Mouse (Mus musculus): Measurements from ENCODE around the gene Wdr73. TPM values are rescaled to one million over a fixed set of nuclear protein-coding genes. Genes with fewer than 3 reads are reported as not detected.

The Wdr73 gene
- total RNA-seq, 2 experiments from 2014 or later: 6.3 to 7.6 TPM

DNA sequence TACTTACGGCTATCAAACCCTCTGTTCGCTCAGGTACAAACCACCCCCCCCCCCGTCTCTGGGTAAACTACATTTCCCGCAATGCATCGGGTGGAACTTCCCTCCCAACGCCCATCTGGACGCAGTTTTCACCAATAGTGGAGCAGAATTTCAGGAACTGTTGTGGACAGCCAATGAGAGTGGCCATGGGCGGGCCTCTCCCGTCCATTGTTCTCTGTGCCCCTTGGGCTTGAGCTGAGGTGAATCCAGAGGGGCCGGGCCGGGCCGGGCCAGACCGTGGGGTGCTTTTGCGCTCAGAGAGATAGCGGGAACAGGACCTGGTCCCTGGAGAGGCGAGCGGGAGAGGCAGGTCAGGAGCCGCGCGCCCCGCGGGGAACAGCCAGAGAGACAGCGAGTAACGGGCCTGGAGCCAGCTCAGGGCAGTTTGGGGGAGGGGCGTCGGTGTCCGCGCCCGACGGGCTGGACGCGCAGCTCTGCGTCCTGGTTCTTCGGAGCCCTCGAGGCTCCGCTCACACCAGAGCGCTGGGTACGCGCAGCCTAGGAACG, 40.3 kb downstream of the Wdr73 start, which contains the start of gene Zscan2:
TSS of gene Zscan2 (plus strand) at position 192 of the 546 bp plus-strand sequence.
- intact Hi-C loops (cut with DNase I): loop anchor here (5.0 kb wide), 1 partner anchor 131 kb away; the partner anchor contains the start of gene Zfp592
- DNase-seq: peak; percentile 86 to 89

DNA sequence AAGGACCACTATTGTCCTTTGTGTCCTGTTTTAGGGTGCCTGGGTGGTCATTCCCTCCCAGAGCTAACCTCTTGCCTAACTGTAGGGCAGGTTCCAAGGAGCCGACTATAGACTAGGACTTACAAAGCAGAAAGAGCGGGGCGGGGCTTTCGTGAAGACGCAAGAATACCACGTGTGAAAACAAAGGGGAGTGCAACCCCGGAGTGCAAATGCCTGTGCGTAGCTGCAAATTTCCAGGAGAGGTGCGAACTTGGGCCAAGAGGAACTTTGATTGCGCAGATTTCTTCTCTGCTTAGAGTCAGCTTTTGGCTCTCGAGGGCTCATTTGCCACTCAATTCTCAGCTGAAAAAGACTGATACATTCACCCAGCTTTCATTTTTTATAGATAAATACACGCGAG, 40.8 kb downstream of the Wdr73 start:
- DNase-seq: peak; percentile 42 to 57
- intact Hi-C loops (cut with DNase I): loop anchor here (5.0 kb wide), 1 partner anchor 132 kb away; the partner anchor contains the start of gene Zfp592

DNA sequence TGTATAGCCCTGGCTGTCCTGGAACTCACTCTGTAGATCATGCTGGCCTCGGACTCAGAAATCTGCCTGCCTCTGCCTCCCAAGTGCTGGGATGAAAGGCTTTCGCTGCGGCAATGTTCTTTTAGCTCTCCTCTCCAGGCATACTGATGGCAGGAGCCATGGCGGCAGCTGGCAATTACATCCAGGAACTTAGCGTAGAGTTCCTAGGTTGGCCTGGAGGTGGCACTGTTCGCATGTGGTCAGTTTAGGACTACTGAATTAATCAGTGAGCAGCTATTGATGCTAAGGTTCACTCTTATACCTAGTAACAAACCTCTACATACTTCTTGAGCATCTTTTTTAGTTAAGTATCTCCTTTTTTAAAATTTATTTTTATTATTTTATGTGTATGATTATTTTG, 43.9 kb downstream of the Wdr73 start:
- intact Hi-C loops (cut with DNase I): loop anchor here (1.0 to 5.0 kb wide), 2 partner anchors 298 to 485 kb away; no protein-coding TSS in a partner anchor

DNA sequence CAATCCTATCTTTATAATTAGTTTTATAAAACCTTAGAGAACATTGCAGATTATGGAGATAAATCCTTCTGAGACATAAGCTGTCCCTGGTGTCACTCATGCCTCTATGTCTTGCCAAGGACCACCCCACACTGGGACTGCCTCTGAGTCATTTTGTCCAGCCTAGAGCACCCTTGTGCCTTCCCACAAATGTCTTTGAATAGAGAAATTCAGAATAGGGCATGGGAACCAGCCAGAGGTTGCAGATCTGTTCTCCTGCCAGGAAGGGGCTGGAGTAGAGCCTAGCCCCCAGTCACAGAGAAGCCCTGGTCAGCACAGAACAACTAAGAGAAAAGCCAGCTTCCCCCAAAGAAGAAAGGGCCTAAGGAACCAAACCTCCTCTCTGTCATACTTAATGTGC, 45.8 kb downstream of the Wdr73 start:
- intact Hi-C loops (cut with DNase I): loop anchor here (5.0 kb wide), 1 partner anchor 487 kb away; no protein-coding TSS in a partner anchor
- DNase-seq: no peak

More for the DNA sequence above, 43.9 kb downstream of the Wdr73 start:
- peak; percentile 79 to 86 for DNase-seq

DNA sequence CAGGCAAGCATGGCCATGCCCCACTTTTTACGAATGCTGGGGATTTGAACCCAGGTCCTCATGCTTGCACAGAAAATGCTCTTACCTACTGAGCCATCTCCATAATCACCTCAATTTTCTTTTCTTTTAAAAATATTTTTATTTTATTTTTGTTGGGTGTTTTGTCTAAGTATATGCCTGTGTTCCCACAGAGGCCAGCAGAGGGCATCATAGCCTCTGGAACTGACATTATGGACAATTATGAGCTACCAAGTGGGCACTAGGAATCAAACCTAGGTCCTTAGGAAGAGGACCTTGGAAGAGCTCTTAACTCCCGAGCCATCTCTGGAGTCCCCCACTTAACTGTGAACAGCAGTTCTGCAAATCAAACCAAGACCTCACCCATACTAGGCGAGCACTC, 47.9 kb downstream of the Wdr73 start:
- DNase-seq: no peak
- intact Hi-C loops (cut with DNase I): no loop called here

DNA sequence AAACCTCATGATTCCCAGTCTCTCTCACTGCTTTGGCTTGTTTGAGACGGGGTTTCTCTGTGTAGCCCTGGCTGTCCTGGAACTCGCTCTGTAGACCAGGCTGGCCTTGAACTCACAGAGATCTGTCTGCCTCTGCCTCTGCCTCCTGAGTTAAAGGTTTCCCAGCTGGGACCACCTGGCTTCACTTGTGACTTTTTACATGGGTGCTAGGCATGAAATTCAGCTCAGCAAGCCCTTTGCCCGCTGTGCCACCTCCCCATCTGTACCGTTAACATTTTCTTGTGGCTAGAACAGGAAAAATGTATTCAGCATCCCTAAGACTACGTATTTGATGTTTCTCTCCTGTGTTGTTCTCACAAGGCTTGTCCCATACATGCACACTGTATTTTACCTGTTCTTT, 50.5 kb downstream of the Wdr73 start:
- no peak for DNase-seq

DNA sequence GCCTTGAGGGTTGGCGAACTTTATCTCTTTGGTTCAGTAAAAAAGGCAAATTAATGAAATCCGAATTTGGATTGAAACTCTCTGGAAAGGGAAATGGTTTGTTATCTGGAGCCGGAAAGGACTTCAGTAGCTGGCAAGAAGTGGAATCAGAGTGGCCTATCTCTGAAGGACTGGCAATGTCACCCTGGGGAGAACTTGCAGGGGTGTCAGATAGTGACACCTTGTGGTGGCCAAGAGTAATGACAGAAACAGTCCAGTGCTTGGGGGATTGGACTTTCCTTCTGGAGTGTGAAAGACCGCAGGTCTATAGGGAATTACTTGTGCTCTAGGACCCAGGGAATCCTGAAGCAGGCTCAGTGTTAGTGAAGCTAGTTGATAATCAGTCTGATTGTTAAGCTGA, 51.4 kb downstream of the Wdr73 start:
- DNase-seq: peak; percentile 37 to 62
- intact Hi-C loops (cut with DNase I): loop anchor here (1.0 to 10.0 kb wide), 4 partner anchors 47 to 245 kb away; no protein-coding TSS in a partner anchor

More for the DNA sequence above, 50.5 kb downstream of the Wdr73 start:
- intact Hi-C loops (cut with DNase I): no loop called here

DNA sequence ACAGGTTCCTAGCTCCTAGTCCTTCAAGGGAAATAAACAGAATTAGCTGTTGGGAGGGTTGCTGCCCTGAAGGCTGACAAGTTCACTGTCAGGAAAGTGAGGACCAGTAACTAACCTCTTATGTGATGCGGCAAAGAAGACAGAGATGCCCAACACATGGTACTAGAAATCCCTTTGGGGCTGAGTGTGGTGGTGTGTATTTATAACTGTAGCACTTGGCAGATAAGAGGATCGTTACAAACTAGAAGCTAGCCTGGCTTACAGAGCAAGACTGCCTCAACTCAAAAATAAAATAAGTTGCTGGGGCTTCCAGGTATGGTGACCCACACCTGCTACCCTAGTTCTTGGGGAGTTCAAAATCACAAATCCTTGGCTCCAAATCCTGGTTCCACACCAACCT, 51.8 kb downstream of the Wdr73 start:
- intact Hi-C loops (cut with DNase I): loop anchor here (1.0 to 10.0 kb wide), 4 partner anchors 47 to 244 kb away; no protein-coding TSS in a partner anchor
- no peak for DNase-seq

DNA sequence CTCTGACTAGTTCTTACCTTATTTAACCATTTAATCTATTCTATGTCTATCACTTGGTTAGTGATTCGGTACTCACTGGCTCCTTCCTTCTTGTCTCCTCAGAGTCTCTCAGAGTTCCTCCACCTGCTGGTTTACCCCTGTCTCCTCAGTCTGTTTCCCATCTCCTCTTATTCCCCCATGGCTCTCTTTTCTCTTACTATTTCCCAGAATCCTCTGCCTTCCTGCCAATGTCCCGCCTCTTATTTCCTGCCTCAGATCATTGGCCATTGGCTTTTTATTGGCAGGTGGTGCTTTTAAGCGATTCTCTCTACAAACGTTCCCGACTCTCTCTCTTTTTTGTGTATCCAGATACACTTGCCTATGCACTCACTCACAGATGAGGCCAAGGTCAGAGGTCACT, 54.4 kb downstream of the Wdr73 start:
- intact Hi-C loops (cut with DNase I): loop anchor here (5.0 to 10.0 kb wide), 2 partner anchors 44 to 242 kb away; no protein-coding TSS in a partner anchor
- no peak for DNase-seq

DNA sequence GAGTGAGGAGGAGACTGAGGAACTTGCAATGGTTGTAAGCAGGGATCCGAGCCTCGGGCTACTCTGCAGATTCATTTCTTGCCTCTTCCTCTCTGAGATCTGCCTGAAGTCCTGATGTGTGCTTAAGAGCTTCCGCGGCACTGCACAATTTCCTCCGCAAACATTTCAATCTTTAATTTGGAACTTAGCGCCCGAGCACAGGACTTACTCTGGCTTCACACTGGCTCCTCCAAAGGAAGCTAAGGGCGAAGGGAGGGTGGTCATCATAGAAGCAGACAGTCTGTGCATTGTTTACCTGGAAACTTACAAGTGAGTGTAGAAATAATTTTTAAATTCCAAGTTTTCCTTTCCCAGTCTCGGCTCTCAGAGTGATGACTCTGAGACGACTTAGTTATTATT, 54.8 kb downstream of the Wdr73 start:
- intact Hi-C loops (cut with DNase I): loop anchor here (5.0 to 10.0 kb wide), 2 partner anchors 44 to 241 kb away; no protein-coding TSS in a partner anchor
- DNase-seq: no peak

DNA sequence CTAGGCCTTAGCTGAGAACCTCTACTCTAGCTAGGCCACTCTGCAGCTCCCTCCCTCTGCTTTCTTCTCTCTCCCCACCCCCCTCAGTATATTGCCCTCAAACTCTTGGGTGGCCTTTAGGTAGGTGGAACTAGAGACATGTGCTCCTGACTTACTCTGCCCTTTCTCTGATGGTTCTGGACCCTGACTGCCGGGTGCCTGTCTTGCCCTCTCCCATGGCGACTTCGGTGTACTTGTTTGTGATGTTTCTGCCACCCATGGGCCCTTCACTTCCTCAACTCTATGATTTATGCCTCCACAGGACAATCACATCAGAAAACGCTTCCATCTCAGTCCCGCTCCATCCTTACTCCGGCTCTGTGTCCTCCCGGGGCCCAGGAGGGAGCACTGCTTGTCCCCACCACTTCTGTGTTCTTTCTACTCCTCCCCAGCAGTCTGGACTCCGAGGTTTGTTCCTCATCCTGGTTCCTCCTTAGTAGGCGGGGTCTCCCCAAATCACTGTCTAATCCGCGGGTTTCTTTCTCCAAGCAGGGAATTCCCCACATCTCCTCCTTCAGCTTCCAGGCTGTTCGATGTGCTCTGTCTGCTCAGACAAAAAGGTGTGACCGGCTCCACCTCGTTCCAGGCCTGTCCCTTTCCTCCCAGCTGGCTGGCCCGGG, 55.3 kb downstream of the Wdr73 start:
- intact Hi-C loops (cut with DNase I): loop anchor here (5.0 to 10.0 kb wide), 2 partner anchors 43 to 241 kb away; no protein-coding TSS in a partner anchor
- DNase-seq: no peak

DNA sequence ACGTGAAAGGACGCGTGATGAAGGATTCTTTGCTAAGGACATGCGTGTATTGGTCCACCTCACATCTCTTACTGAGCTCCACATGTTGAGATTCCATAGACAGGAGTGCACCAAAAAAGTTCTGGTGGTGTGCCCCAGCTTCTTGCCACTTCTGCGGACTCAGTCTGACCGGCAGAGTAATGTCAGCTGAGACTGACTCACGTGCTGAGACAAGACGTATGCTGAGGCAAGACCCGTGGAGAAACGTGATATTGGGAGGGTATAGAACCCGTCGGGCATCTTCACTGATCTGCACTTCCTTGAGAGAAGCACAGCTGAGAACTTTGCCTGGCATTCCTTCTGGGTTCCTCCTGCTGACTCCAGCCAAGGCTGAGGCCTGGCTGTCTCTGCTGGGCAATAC, 56.4 kb downstream of the Wdr73 start:
- intact Hi-C loops (cut with DNase I): loop anchor here (5.0 to 10.0 kb wide), 2 partner anchors 42 to 240 kb away; no protein-coding TSS in a partner anchor
- DNase-seq: no peak

DNA sequence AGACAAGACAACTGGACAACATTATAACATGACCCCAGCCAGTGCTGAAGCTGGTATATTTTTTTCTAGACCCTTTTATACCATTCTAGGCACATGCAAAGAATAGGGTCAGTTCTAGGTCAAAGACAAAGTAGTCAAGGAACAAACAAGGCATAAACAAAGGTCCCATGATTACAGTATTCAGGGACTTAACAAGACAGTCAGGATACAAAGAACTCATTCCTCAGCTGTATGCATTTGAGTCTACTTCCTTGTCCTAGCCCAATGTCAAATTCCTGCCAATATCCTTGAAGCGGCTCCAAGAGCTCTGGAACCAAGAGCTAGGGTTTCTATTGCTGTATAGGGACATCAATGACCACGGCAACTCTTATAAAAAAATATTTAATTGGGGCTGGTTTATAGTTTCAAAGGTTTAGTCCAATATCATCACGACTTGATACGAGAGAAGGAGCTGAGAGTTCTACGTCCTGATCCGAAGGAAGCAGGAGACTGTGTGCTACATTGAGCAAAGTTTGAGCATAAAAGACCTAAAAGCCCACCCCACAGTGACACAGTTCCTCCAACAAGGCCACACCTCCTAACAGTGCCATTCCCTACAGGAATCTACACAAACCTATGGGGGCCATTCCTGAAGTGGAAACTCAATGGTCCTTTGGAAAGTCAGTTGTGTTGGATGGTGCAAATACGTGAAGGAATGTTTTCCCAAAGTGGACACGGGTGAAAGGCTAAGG, 57.0 kb downstream of the Wdr73 start:
- DNase-seq: no peak
- intact Hi-C loops (cut with DNase I): loop anchor here (10.0 kb wide), 1 partner anchor 239 kb away; no protein-coding TSS in a partner anchor

DNA sequence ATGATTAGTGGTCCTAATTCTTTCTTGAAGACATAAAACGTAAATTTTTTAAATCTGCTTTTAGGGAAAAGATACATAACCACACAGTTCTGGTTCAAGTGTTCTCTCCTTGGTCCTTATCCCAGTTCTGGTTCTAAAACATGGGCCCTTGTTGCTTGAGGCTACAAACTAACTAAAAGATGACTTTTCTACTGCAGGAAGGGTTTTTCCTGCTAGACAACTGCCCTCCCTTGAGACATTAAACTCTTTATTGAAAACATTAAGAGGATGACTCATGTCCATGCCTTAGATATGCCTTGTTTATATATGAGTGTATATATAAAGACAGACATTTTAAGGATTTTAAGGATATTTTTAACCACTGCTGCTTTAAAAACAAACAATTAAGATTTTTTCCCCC, 57.9 kb downstream of the Wdr73 start:
- intact Hi-C loops (cut with DNase I): loop anchor here (10.0 kb wide), 1 partner anchor 238 kb away; no protein-coding TSS in a partner anchor
- DNase-seq: no peak

DNA sequence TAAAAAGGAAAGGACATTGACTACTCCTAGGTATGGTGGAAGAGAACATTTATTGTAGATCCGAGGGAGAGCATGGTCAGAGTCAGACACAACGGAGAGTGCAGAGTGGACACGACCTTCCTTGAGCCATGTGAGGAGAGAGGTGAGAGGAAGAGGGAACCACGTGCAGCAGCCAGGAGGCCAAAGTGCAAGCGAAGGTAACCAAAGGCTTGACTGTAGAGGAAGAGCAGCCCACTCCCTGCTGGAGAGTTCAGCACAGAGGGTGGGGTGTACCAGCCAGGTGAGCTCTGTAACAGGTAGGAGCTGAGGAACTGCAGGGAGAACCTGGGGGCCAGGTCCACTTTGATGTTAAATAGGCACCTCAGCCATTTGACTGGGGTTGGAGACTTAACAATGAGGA, 58.9 kb downstream of the Wdr73 start:
- DNase-seq: no peak
- intact Hi-C loops (cut with DNase I): loop anchor here (10.0 kb wide), 1 partner anchor 237 kb away; no protein-coding TSS in a partner anchor

DNA sequence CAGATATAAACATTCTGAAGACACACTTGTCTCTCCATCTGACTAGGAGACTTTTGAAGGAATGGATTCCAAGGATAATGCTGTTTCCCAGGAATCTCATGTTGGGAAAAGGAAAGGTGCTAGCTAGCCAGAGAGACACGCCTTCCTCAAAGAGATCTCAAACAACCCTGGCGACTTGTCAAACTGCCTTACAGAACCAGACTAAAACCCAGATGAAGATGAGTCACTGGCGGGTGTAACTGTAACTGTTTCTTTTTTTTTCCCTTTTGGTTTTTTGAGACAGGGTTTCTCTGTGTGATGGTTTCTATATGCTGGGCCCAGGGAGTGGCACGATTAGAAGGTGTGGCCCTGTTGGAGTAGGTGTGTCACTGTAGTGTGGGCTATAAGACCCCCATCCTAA, 60.1 kb downstream of the Wdr73 start:
- intact Hi-C loops (cut with DNase I): loop anchor here (10.0 kb wide), 1 partner anchor 236 kb away; no protein-coding TSS in a partner anchor
- no peak for DNase-seq

Measured in heart, postnatal 14 days (tissue).